Mouse (Mus musculus) frontal cortex, postnatal 25 days (tissue): Measurements from ENCODE around the gene Dok3.

Experiments used
- DNase-seq, 2 experiments: peaks; one replicate each; pipeline ENCODE4 v3.0.0; 2022; ENCODE audit warnings: low spot score in 2 of 2

Dok3 gene

GRCm38 (mm10) chr13:55540933-55541332 is 11.8 kb upstream of the Dok3 start:
- no peak for DNase-seq

- DNase-seq = peak; percentile 99 to 100
These were observed 7.4 kb upstream of the Dok3 start, which contains the start of gene Ddx41 for GRCm38 (mm10) chr13:55536194-55537175. TSS of gene Ddx41 (minus strand) at chr13:55536658.

DNA sequence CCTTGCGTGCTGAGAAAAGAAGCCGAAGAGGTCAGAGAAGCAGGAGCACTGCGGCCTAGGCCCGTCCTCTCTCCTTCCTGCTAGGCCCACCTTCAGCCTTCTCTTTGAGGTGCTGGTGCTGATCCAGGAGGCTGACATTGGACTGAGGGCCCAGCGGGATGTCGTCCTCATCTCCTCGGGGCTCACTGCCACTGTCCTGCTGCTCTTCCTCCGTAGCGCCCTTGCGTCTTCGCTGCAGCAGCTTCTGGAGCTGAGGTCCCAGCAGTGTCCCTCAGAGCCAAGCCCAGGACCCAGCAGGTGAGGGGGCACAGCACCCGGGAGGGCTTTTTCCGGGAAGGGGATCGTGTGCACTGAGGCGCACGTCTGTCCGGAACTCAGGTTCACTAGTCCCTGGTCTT is 6.7 kb upstream of the Dok3 start:
- DNase-seq = no peak

GRCm38 (mm10) chr13:55535191-55535590 is 6.1 kb upstream of the Dok3 start:
- no peak for DNase-seq

DNA sequence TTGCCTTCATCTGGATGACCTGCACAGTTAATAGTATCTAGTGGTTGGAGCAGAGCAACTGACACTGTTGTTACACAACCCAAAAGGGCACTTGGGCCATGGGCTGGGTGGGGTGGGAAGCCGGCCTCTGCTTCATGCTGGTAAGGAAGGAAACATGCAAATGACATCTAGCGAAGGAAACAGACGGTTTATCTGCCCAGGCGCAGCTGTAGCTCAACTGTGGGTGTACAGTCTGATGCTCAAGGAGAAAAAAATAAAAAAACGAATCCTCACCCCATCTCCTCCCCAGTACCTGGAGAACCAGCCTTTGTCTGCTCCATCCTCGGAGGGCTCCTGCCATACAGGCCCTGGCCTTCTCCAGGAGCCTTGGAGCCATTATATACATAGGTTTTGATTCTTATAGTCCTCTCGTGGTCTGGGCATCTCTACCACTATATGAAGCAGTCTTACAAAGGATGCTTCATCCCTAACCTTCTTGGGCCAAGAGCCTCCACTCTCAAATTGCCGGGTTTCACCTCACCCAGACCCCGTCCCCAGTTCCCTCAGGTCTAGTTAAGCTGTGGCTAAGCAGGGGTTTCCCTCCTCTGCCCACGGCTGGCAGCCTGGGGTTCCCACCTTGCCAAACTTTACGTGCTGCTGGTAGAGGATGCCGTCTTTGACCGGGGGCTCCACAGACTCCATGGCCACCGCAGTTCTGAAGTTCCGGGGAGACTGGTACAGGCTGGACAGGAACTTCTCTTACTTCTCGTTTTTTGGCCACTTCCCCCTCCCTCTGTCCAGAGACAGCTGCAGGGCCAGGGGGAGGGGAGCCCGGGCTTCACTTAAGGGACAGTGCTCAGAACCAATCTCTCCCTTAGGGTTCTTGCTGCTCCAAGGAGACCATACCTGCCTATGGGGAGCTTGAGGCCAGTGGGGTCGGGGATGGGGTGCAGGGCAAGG is 993 bp downstream of the Dok3 start:
- DNase-seq = no peak

- no peak for DNase-seq
These were observed 1.9 kb downstream of the Dok3 start for GRCm38 (mm10) chr13:55527212-55527611.

- DNase-seq = no peak
These were observed 3.2 kb downstream of the Dok3 start for GRCm38 (mm10) chr13:55525733-55526553.

- no peak for DNase-seq
These were observed 5.0 kb downstream of the Dok3 start for GRCm38 (mm10) chr13:55523951-55524600.

GRCm38 (mm10) chr13:55523278-55523677 is 5.8 kb downstream of the Dok3 start:
- no peak for DNase-seq

- DNase-seq = no peak
These were observed 6.4 kb downstream of the Dok3 start for GRCm38 (mm10) chr13:55522730-55523129.

GRCm38 (mm10) chr13:55519606-55520005 is 9.5 kb downstream of the Dok3 start:
- DNase-seq = no peak

DNA sequence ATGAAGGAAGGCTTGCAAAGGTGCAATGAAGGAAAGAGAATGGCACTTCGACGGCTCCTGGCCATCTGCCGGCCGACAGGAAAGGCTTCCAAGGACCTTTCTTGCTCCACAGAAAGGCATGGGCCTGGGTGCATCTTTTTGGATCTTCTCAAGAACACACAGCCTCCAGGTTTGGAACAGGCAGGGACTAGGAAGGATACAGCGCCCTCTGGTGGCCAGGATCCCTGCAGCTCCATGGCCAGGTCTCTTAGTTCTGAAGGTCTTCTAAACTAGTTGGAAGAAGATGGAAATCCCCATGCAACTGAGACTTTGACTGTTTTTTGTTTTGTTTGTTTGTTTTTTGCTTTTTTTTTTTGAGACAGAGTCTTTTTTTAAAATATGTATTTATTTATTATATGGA is 12.1 kb downstream of the Dok3 start:
- DNase-seq = peak; percentile 85 to 96

DNA sequence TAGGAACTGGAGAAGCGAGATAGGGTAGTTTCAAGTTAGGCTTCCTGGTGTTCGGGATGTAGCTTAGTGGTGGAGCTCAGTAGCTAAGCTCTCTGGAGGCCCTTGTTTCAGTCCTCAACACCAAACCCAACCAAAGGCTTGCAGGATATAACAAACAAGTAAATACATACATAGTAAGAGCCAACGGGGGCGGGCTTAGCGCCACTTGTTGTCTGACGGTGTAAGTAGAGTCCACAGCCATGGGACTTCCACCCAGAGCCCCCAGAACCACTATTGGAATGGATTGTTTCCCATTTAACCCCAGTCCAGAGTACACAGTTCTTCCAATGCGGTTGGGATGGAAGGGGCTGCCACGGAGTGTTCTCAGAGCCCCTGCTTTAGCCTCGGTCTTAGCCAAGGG is 15.3 kb downstream of the Dok3 start:
- DNase-seq = no peak

GRCm38 (mm10) chr13:55513111-55513748 is 15.9 kb downstream of the Dok3 start, which contains the start of gene Pdlim7:
TSS of gene Pdlim7 (minus strand) at chr13:55513676.
- peak; percentile 76 to 80 for DNase-seq

DNA sequence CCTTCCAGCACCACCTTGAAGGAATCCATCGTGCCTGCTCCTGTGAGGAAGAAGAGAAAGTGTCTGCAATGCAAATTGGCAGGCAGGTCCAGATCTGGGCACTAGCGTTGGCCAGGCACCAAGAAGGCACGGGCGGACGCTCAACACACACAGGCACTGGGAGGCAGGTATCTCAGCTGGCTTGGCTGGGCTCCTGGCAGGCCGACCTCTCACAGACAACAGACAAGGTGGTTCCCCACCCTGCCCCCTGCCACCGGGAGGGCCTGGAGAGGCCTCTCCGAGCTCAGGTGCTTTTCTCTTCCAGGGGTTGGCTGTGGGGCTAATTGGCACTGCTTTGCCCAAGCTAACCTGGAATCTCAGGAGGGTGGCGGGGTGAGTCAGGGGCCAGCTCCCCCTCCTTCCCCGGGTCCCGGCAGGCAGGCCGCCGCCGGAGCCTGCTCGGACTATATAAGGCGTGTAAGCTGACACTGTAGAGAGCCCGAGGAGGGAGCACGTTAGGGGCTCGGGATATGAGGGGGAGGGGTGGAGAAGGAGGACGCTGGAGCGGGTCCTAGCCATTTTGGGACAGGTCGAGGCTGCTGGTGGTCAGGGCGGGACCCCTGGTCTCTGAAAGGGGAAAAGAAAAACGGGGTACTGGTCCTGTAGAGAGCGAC is 16.6 kb downstream of the Dok3 start:
- no peak for DNase-seq

DNA sequence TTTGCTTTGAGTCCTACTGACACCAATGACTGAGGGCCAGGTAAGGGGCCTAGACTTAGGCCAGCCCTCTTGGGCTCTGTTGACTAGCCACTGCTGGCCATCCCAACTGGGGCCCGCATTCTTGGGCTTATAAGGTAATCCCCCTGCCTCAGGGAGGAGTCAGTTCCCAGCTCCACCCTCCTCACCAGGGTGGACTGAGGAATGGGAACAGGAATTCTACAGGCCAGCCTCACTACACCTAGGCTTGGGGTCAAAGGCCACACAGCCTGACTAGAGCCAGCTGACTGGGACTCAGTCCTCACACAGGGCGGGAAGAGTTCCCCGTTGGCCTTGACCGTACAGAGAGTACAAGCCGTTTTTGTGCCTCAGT is 17.6 kb downstream of the Dok3 start:
- DNase-seq = no peak

- DNase-seq = no peak
These were observed 18.2 kb downstream of the Dok3 start for GRCm38 (mm10) chr13:55510668-55511491.

DNA sequence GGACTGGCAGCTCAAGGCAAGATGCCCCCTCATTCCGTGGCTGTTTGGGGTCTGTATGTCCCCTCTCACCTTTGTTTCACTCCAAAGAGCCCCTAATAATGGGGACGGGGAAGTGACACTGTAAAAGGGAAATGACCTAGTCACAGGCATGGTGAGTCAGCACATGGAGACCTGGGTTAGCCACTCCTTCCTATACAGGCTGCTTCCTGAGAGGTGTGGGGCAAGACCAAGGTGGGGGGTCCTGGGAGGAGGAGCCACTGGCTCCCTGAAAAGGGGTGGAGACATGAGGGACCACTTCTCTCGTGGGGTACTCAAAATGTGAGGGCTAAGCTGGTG is 18.8 kb downstream of the Dok3 start:
- no peak for DNase-seq

DNA sequence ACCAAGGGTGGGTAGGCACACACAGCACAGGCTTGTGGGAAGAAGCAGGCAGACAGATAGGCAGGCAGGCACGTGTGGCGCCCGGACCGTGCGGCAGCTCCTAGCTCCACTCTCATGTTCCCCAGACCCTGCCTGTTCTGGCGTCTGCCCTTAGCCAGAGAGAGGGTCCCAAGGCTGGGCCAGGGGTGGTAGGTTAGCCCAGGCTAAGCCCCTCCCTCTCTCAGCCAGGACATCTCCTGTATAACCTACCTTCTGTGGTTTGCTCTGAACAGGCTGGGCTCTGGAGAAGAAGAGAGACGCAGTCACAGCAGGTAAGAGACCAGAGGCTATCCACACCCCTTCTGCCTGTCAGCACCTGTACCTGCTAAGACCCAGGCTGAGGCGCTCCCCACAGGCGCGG is 20.6 kb downstream of the Dok3 start:
- DNase-seq = no peak
